ENCODE assay signal across 28 mouse cellular contexts in genomic region chr14:72901171-72901926, GRCm38 (mm10).
A peak's percentile ranks its signal among the peaks of the same experiment; 100 is the strongest.
DNase-seq lines count a peak whose midpoint lies in the region; ATAC-seq and TF ChIP-seq lines count a peak whose summit lies in the region.
"Had no signal": no experiment of that assay in that cellular context is flagged by ENCODE, and none has a peak within 500 bp of the region (broad histone marks: within the 10 kb centered on the region; RNA-seq: fewer than 3 reads in every experiment).

No protein-coding gene starts in this region.

- no peaks in the 10 kb centered on the region for H3K9me3 ChIP-seq in kidney, embryonic 15.5 days (replicated peaks)
- H3K9me3 ChIP-seq in lung, embryonic 14.5 days (ENCODE audit: low read depth, low read length), result no peaks in the 10 kb centered on the region
- no peaks in the 10 kb centered on the region for H3K9me3 ChIP-seq in lung, postnatal 0 days (ENCODE audit: low read length)
- H3K9me3 ChIP-seq: embryonic facial prominence, embryonic 13.5 days; forebrain, embryonic 10.5 days; forebrain, embryonic 13.5 days; G1E; heart, embryonic 10.5 days had no signal

- H3K27ac ChIP-seq in kidney, embryonic 15.5 days, result peak overlapping the region; percentile 41
- peak overlapping the region; percentile 36; the same call in 1 of the 2 replicates for H3K27ac ChIP-seq in lung, embryonic 14.5 days (ENCODE audit: low read depth)
- no peak overlapping the region for H3K27ac ChIP-seq in lung, postnatal 0 days (ENCODE audit: low read length)
- H3K27ac ChIP-seq: embryonic facial prominence, embryonic 13.5 days; forebrain, embryonic 10.5 days; forebrain, embryonic 13.5 days; heart, adult 2 months; heart, embryonic 10.5 days; heart, embryonic 13.5 days; hindbrain, embryonic 14.5 days; hindbrain, postnatal 0 days had no signal

- no peak for DNase-seq in kidney, postnatal 36 days
- peak; percentile 55 for DNase-seq in lung, embryonic 14.5 days
- no peak for DNase-seq in lung, adult 2 months
- DNase-seq in lung, postnatal 0 days (ENCODE audit: low spot score), result peak; percentile 38
- no peak for DNase-seq in lung, postnatal 14 days
- DNase-seq: adrenal gland, adult 2 months; adrenal gland, postnatal 14 days; B cell, adult 2 months; cerebellum, adult 11 months; cerebellum, adult 2 months; cerebellum, adult 9-11 months; cerebellum, postnatal 25 days; gastrocnemius, postnatal 10 days; gastrocnemius, postnatal 36 days; heart, adult 2 months; heart, postnatal 14 days; heart, postnatal 4 days had no signal

- no peaks in the 10 kb centered on the region for H3K36me3 ChIP-seq in kidney, embryonic 15.5 days
- no peaks in the 10 kb centered on the region for H3K36me3 ChIP-seq in lung, embryonic 14.5 days (ENCODE audit: insufficient read depth)
- H3K36me3 ChIP-seq in lung, postnatal 0 days (ENCODE audit: insufficient read depth, low read length), result no peaks in the 10 kb centered on the region
- H3K36me3 ChIP-seq: embryonic facial prominence, embryonic 13.5 days; forebrain, embryonic 10.5 days; G1E; heart, embryonic 10.5 days; heart, embryonic 13.5 days had no signal

- 65% methylated on average over 11 of the region's 11 CpGs for WGBS in kidney, embryonic 15.5 days
- WGBS in lung, embryonic 14.5 days, result 61% methylated on average over 11 of the region's 11 CpGs
- WGBS in lung, adult 2 months, result 77% methylated on average over 11 of the region's 11 CpGs
- 60% methylated on average over 11 of the region's 11 CpGs for WGBS in lung, postnatal 0 days

- H3K27me3 ChIP-seq in kidney, embryonic 15.5 days, result no peaks in the 10 kb centered on the region
- H3K27me3 ChIP-seq in lung, embryonic 14.5 days (ENCODE audit: insufficient read depth, low read length), result no peaks in the 10 kb centered on the region
- H3K27me3 ChIP-seq in lung, postnatal 0 days (replicated peaks; ENCODE audit: insufficient read depth, low read length), result no peaks in the 10 kb centered on the region
- H3K27me3 ChIP-seq: CH12.LX; embryonic facial prominence, embryonic 13.5 days; forebrain, embryonic 13.5 days; heart, embryonic 13.5 days had no signal

- TF ChIP-seq EP300 in lung, postnatal 0 days (IDR thresholded peaks at IDR 0.05), result no peak

- no peak overlapping the region for H3K4me2 ChIP-seq in kidney, embryonic 15.5 days
- no peak overlapping the region for H3K4me2 ChIP-seq in lung, embryonic 14.5 days
- H3K4me2 ChIP-seq in lung, postnatal 0 days (replicated peaks; ENCODE audit: low read depth, low read length), result no peak overlapping the region
- H3K4me2 ChIP-seq: embryonic facial prominence, embryonic 13.5 days; forebrain, embryonic 13.5 days; heart, embryonic 13.5 days; hindbrain, embryonic 14.5 days had no signal

- TF ChIP-seq CTCF in lung, embryonic 14.5 days (IDR thresholded peaks at IDR 0.05; ENCODE audit: low read depth), result no peak
- no peak for TF ChIP-seq CTCF in lung, adult 2 months (IDR thresholded peaks at IDR 0.05; ENCODE audit: insufficient read depth, low read length)
- TF ChIP-seq CTCF in lung, postnatal 0 days (IDR thresholded peaks at IDR 0.05), result no peak

- H3K4me3 ChIP-seq in kidney, embryonic 15.5 days (replicated peaks), result no peak overlapping the region
- no peak overlapping the region for H3K4me3 ChIP-seq in lung, embryonic 14.5 days (ENCODE audit: low read depth, low read length)
- no peak overlapping the region for H3K4me3 ChIP-seq in lung, adult 2 months (replicated peaks; ENCODE audit: extremely low read depth, low read depth, low read length)
- no peak overlapping the region for H3K4me3 ChIP-seq in lung, postnatal 0 days (ENCODE audit: low read depth, low read length)
- H3K4me3 ChIP-seq: embryonic facial prominence, embryonic 13.5 days; forebrain, embryonic 10.5 days; forebrain, embryonic 13.5 days; heart, adult 2 months; heart, embryonic 10.5 days; heart, embryonic 13.5 days had no signal

- TF ChIP-seq POLR2A in lung, adult 2 months (IDR thresholded peaks at IDR 0.05; ENCODE audit: borderline replicate concordance, extremely low read depth, low read depth, low read length), result no peak

- ATAC-seq in kidney, embryonic 15.5 days (replicated peaks; ENCODE audit: low FRiP score), result no peak
- peak; percentile 77 for ATAC-seq in lung, embryonic 14.5 days (ENCODE audit: insufficient read depth)
- ATAC-seq in lung, postnatal 0 days, result peak; percentile 37; the same call in 1 of the 2 replicates
- ATAC-seq: forebrain, embryonic 13.5 days; forebrain, embryonic 16.5 days; hindbrain, postnatal 0 days had no signal

- no peak overlapping the region for H3K9ac ChIP-seq in kidney, embryonic 15.5 days
- no peak overlapping the region for H3K9ac ChIP-seq in lung, embryonic 14.5 days
- no peak overlapping the region for H3K9ac ChIP-seq in lung, postnatal 0 days (replicated peaks; ENCODE audit: low read depth)
- H3K9ac ChIP-seq: embryonic facial prominence, embryonic 13.5 days; forebrain, embryonic 13.5 days; heart, embryonic 13.5 days; hindbrain, embryonic 14.5 days had no signal

- no peaks in the 10 kb centered on the region for H3K4me1 ChIP-seq in kidney, embryonic 15.5 days
- no peaks in the 10 kb centered on the region for H3K4me1 ChIP-seq in lung, embryonic 14.5 days (ENCODE audit: insufficient read depth)
- no peaks in the 10 kb centered on the region for H3K4me1 ChIP-seq in lung, adult 2 months (ENCODE audit: control insufficient read depth, insufficient read depth, low read length)
- no peaks in the 10 kb centered on the region for H3K4me1 ChIP-seq in lung, postnatal 0 days (ENCODE audit: insufficient read depth, low read depth, low read length)
- H3K4me1 ChIP-seq: embryonic facial prominence, embryonic 13.5 days; forebrain, embryonic 10.5 days; forebrain, embryonic 13.5 days; heart, embryonic 10.5 days; heart, embryonic 13.5 days had no signal

Comparison
In these comparisons a context has a peak if more than half of its experiments do, and no peak if none do; other contexts are left out.
1. DNase-seq: peak in lung, embryonic 14.5 days (single experiment) and lung, postnatal 0 days (single experiment); none in kidney, postnatal 36 days (0 of 2), lung, adult 2 months (single experiment) and lung, postnatal 14 days (single experiment).